Mouse (Mus musculus) midbrain, embryonic 10.5 days (tissue): ENCODE measurements at regions not wholly inside any gene's neighbourhood (a gene's known extent, or its start where the extent isn't known, plus 50 kb on each side); places are given as distances from the start of the nearest gene placed in this dataset.
"Not testable (repeated sequence)": the region's sequence is repeated elsewhere in the genome, so short reads cannot be mapped to it uniquely, and the experiment has no call there.

Experiments used
- DNase-seq: peaks from one replicate; pipeline ENCODE4 v3.0.0-alpha.2; 2017; ENCODE audit warnings: low spot score
- H3K27ac ChIP-seq: fragments of 300-500 bp; sonication (generic); replicated peaks from 2 replicates; pipeline ENCODE4 v1.5.1; 2016; ENCODE audit warnings: mild to moderate bottlenecking
- H3K27me3 ChIP-seq: fragments of 300-500 bp; sonication (generic); 2 replicates; pipeline ENCODE4 v1.6.1; 2016; ENCODE audit warnings: low read depth, mild to moderate bottlenecking; ENCODE audit not compliant: poor library complexity, severe bottlenecking
- H3K36me3 ChIP-seq: fragments of 300-500 bp; sonication (generic); 2 replicates; pipeline ENCODE4 v1.6.1; 2016; ENCODE audit warnings: mild to moderate bottlenecking, moderate library complexity
- H3K4me1 ChIP-seq: fragments of 300-500 bp; sonication (generic); 2 replicates; pipeline ENCODE4 v1.6.1; 2016
- H3K4me3 ChIP-seq: fragments of 300-500 bp; sonication (generic); 2 replicates; pipeline ENCODE4 v1.5.1; 2016; ENCODE audit warnings: mild to moderate bottlenecking, moderate library complexity
- H3K9me3 ChIP-seq: fragments of 300-500 bp; sonication (generic); replicated peaks from 2 replicates; pipeline ENCODE4 v1.6.1; 2016; ENCODE audit warnings: mild to moderate bottlenecking
- WGBS: fragments of 180-500 bp; shearing (Covaris S2); methylation state at CpG from one replicate; pipeline ENCODE4 v1.1.7; 2016; 5-methylcytosine and 5-hydroxymethylcytosine counted together

DNA sequence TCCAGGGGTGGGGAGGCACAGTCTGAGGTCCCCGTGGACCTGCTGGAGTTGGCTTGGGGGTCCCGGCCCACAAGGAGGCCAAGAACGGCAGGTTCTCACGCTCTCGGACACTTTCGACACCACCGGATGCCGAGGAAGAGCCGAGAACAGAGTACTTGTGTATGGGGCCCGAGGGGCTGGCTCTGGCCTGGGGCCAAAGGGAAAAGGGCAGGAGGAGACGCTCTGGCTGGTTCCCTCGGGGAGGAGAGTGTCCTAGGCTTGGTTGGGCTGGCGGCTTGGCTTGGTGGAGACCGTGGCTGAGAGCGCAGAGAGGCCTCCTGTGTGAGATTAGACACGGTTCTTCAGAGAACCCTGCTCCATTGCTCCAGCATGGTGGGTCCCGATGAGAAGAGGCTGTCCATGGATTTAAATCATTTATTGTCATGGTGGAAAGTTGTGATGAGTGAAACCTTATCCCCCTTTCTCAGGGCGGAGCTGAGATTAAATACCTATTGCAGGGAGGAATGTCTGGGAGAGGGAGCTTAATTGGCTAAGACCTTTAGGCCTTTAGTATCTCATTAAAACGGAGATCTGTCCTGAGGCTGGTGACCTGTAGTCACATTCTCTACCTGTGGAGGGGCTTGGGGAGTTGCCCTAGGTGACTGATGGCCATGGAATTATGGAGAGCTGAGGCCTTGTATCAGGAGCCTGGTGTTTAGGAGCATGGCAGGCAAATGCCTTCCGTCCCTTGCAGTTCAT is 244.1 kb downstream of the Enc1 start:
- 88% methylated on average over 20 of the region's 20 CpGs for WGBS
- H3K4me3 ChIP-seq = no peak overlapping the region
- no peak for DNase-seq
- H3K36me3 ChIP-seq = no peaks in the 10 kb centered on the region
- H3K27me3 ChIP-seq = no peaks in the 10 kb centered on the region; the same call in 1 of the 2 replicates
- peak overlapping the region; percentile 9; the same call in 1 of the 2 replicates for H3K27ac ChIP-seq
- 0 out of 2 replicates have a peak, but pooled peaks cover 3% of the 10 kb centered on the region for H3K9me3 ChIP-seq
- H3K4me1 ChIP-seq = peaks cover 38% of the 10 kb centered on the region

GRCm38 (mm10) chr13:97483681-97484080 is 242.8 kb downstream of the Enc1 start:
- Histone ChIP-seq H3K27ac (no peak overlapping the region), H3K9me3 (0 out of 2 replicates have a peak, but pooled peaks cover 3% of the 10 kb centered on the region), H3K27me3 (no peaks in the 10 kb centered on the region; the same call in 1 of the 2 replicates), H3K4me3 (no peak overlapping the region), H3K4me1 (peaks cover 26% of the 10 kb centered on the region), H3K36me3 (no peaks in the 10 kb centered on the region)
- whole genome bisulfite sequencing = 87% methylated on average over 8 of the region's 8 CpGs
- DNase-seq = no peak

GRCm38 (mm10) chr13:97482439-97482946 is 241.6 kb downstream of the Enc1 start:
- Histone ChIP-seq H3K27me3 (no peaks in the 10 kb centered on the region; the same call in 1 of the 2 replicates), H3K4me3 (no peak overlapping the region), H3K4me1 (peaks cover 18% of the 10 kb centered on the region), H3K9me3 (0 out of 2 replicates have a peak, but pooled peaks cover 3% of the 10 kb centered on the region), H3K27ac (no peak overlapping the region), H3K36me3 (no peaks in the 10 kb centered on the region)
- no peak for DNase-seq
- WGBS = 98% methylated on average over 3 of the region's 3 CpGs

DNA sequence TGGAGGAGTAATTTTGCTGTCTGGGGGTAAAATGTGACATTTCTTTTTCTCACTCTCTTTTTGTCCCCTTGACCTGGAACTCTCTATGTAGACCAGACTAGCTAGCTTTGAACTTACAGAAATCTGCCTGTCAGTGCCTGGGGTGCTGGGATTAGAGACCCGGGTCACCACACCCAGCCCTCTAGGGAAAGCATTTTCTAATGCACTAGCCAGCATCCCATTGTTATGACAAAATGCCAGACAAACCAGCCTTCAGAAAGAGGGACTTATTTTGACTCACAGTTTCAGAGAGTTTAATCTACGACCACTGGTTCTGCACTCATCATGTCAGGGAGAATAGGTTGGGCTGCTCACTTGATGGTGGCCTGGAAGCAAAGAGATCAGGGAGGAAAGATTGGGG is 240.4 kb downstream of the Enc1 start:
- Histone ChIP-seq H3K9me3 (0 out of 2 replicates have a peak, but pooled peaks cover 3% of the 10 kb centered on the region), H3K36me3 (no peaks in the 10 kb centered on the region), H3K4me3 (no peak overlapping the region), H3K27me3 (no peaks in the 10 kb centered on the region; the same call in 1 of the 2 replicates), H3K27ac (no peak overlapping the region), H3K4me1 (peaks cover 15% of the 10 kb centered on the region)
- WGBS = 92% methylated on average over 2 of the region's 2 CpGs
- no peak for DNase-seq

- Histone ChIP-seq H3K27ac (no peak overlapping the region), H3K4me3 (no peak overlapping the region), H3K36me3 (no peaks in the 10 kb centered on the region), H3K9me3 (0 out of 2 replicates have a peak, but pooled peaks cover 3% of the 10 kb centered on the region), H3K4me1 (no peaks in the 10 kb centered on the region), H3K27me3 (no peaks in the 10 kb centered on the region)
- 91% methylated on average over 10 of the region's 10 CpGs for WGBS
- DNase-seq = no peak
Measured at GRCm38 (mm10) chr13:97479066-97479586, 238.2 kb downstream of the Enc1 start.

DNA sequence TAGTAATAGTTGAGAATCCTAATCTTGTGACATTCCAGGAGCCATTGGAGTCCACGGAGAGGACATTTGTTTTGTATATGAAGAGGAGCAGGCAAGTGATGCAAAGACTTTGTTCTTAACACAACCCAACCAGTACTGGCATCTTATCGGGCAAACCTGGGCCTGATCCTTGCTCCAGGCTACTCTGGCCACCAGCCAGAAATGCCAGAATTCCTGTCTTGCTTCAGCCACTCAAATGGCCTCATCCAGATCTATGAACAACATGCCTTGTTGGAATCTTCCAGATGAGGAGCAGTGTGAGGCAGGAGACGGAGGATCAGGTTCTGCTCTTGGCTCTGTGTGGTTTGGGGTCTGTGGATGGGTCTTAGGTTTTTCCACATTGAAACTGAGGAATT is 233.1 kb downstream of the Enc1 start:
- WGBS = 88% methylated on average over 3 of the region's 3 CpGs

GRCm38 (mm10) chr13:97473256-97473970 is 232.5 kb downstream of the Enc1 start:
- 92% methylated on average over 7 of the region's 7 CpGs for WGBS
- Histone ChIP-seq H3K9me3 (no peaks in the 10 kb centered on the region), H3K27me3 (no peaks in the 10 kb centered on the region), H3K4me3 (no peak overlapping the region), H3K36me3 (no peaks in the 10 kb centered on the region), H3K4me1 (peaks cover 14% of the 10 kb centered on the region), H3K27ac (no peak overlapping the region)
- DNase-seq = no peak

More for the DNA sequence above, 233.1 kb downstream of the Enc1 start:
- Histone ChIP-seq H3K4me1 (peaks cover 13% of the 10 kb centered on the region), H3K36me3 (no peaks in the 10 kb centered on the region), H3K27ac (no peak overlapping the region), H3K4me3 (no peak overlapping the region), H3K9me3 (no peaks in the 10 kb centered on the region), H3K27me3 (no peaks in the 10 kb centered on the region)
- DNase-seq = no peak

GRCm38 (mm10) chr13:97469999-97470398 is 229.1 kb downstream of the Enc1 start:
- DNase-seq = no peak
- H3K27ac ChIP-seq = 0 out of 2 replicates have a peak overlapping the region, but pooled peaks have one; percentile 4
- H3K4me1 ChIP-seq = peaks cover 14% of the 10 kb centered on the region
- no peak overlapping the region for H3K4me3 ChIP-seq
- H3K27me3 ChIP-seq = no peaks in the 10 kb centered on the region
- 85% methylated on average over 10 of the region's 10 CpGs for WGBS
- no peaks in the 10 kb centered on the region for H3K9me3 ChIP-seq
- H3K36me3 ChIP-seq = no peaks in the 10 kb centered on the region

- no peak overlapping the region; the same call in 1 of the 2 replicates for H3K27ac ChIP-seq
Measured at GRCm38 (mm10) chr13:97468874-97469593, 228.1 kb downstream of the Enc1 start.

GRCm38 (mm10) chr13:97466585-97466984 is 225.7 kb downstream of the Enc1 start:
- H3K36me3 ChIP-seq, DNase-seq: not testable (repeated sequence)
- 91% methylated on average over 1 of the region's 1 CpGs for WGBS

More at GRCm38 (mm10) chr13:97468874-97469593, 228.1 kb downstream of the Enc1 start:
- no peaks in the 10 kb centered on the region for H3K9me3 ChIP-seq
- no peaks in the 10 kb centered on the region for H3K36me3 ChIP-seq
- no peaks in the 10 kb centered on the region for H3K27me3 ChIP-seq
- H3K4me1 ChIP-seq = peaks cover 14% of the 10 kb centered on the region
- 85% methylated on average over 10 of the region's 10 CpGs for WGBS
- no peak for DNase-seq
- no peak overlapping the region for H3K4me3 ChIP-seq

GRCm38 (mm10) chr13:97463798-97464197 is 222.9 kb downstream of the Enc1 start:
- Histone ChIP-seq H3K4me1 (no peaks in the 10 kb centered on the region), H3K36me3 (no peaks in the 10 kb centered on the region), H3K27ac (no peak overlapping the region), H3K9me3 (no peaks in the 10 kb centered on the region), H3K27me3 (no peaks in the 10 kb centered on the region), H3K4me3 (no peak overlapping the region)
- no peak for DNase-seq
- WGBS = 88% methylated on average over 8 of the region's 8 CpGs

More at GRCm38 (mm10) chr13:97466585-97466984, 225.7 kb downstream of the Enc1 start:
- H3K4me1 ChIP-seq = peaks cover 14% of the 10 kb centered on the region
- not testable (repeated sequence) for H3K27me3 ChIP-seq, H3K4me3 ChIP-seq, H3K27ac ChIP-seq, H3K9me3 ChIP-seq

- H3K27ac ChIP-seq = no peak overlapping the region
- H3K27me3 ChIP-seq = no peaks in the 10 kb centered on the region
- H3K9me3 ChIP-seq = no peaks in the 10 kb centered on the region
- DNase-seq = no peak
- H3K4me3 ChIP-seq = no peak overlapping the region
- H3K4me1 ChIP-seq = no peaks in the 10 kb centered on the region
- H3K36me3 ChIP-seq = no peaks in the 10 kb centered on the region
- WGBS = 96% methylated on average over 2 of the region's 2 CpGs
Measured at GRCm38 (mm10) chr13:97462884-97463235, 222.0 kb downstream of the Enc1 start.
